In the genomic region with DNA sequence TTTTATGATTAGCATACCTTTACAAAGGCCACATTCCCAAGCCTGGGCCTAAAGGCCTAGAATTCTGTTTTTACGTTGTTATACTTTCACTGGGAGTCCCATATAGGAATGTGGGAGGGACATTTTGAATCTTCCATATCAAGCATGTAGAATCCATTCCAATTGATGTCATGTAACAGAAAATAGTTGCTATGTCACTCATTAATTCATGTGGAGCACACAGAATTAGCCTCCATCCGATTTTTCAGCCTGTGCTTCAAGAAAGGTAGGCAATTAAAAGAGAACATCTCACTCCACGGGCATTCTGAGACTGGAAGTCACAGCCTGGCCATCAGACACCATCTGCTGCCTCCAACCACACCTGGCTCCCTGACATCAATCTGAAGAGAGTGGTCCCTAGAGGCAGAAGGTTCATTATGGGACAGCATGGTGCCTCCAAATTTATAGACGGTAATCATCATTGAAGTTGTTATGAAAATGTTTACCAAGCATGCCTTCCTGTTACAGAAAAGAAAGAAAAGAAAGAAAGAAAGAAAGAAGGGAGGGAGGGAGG, we compare ENCODE assay signal across 23 mouse cellular contexts.
DNase-seq lines count a peak whose midpoint lies in the region; ATAC-seq lines count a peak whose summit lies in the region.
"Had no signal": no experiment of that assay in that cellular context is flagged by ENCODE, and none has a peak within 500 bp of the region (broad histone marks: within the 10 kb centered on the region; RNA-seq: fewer than 3 reads in every experiment).

No protein-coding gene starts in this region.

- peak; percentile 22 for DNase-seq in cerebellum, adult 11-12 months
- DNase-seq in cerebellum, postnatal 4 days (ENCODE audit: low spot score in 2 of 2) = no peak
- peak; percentile 69 for DNase-seq in R1 (ENCODE audit: low read depth, low spot score)
- peak; percentile 22 for DNase-seq in cerebellum, adult 9-10 months
- no peak for DNase-seq in lung, postnatal 36 days
- no peak for DNase-seq in kidney, adult 8-10 months
- DNase-seq in heart, adult 11 months = no peak
- DNase-seq: adrenal gland, postnatal 14 days; gastrocnemius, postnatal 25 days; kidney, adult 11 months; kidney, postnatal 10 days; layer of hippocampus, postnatal 36 days; liver; liver, postnatal 0 days; lung, postnatal 10 days; midbrain, embryonic 14.5 days; right cerebral cortex, adult 18-20 months; thymus, postnatal 14 days had no signal

- H3K9ac ChIP-seq in hindbrain, embryonic 16.5 days (ENCODE audit: low read depth, low read length) = no peak overlapping the region
- H3K9ac ChIP-seq: heart, embryonic 15.5 days; liver, postnatal 0 days had no signal

- no peaks in the 10 kb centered on the region for H3K36me3 ChIP-seq in hindbrain, embryonic 16.5 days (ENCODE audit: control insufficient read depth, insufficient read depth, low read length)
- H3K36me3 ChIP-seq: heart, embryonic 15.5 days had no signal

- 32% methylated on average over 4 of the region's 4 CpGs for WGBS in hindbrain, embryonic 16.5 days

- H3K4me2 ChIP-seq in hindbrain, embryonic 16.5 days (ENCODE audit: low read length) = no peak overlapping the region
- H3K4me2 ChIP-seq: heart, embryonic 15.5 days had no signal

- ATAC-seq in hindbrain, embryonic 16.5 days = peak; percentile 45; the same call in 1 of the 2 replicates
- ATAC-seq: activated CD4-positive, CD25-positive, alpha-beta regulatory T cell, adult 4 months; liver, postnatal 0 days had no signal

- no peaks in the 10 kb centered on the region for H3K4me1 ChIP-seq in hindbrain, embryonic 16.5 days (ENCODE audit: control insufficient read depth, insufficient read depth, low read depth, low read length)
- H3K4me1 ChIP-seq: heart, embryonic 15.5 days had no signal

- no peak overlapping the region for H3K27ac ChIP-seq in hindbrain, embryonic 16.5 days (ENCODE audit: low read depth, low read length)
- H3K27ac ChIP-seq: heart, embryonic 15.5 days; stomach, postnatal 0 days had no signal

- no peaks in the 10 kb centered on the region for H3K27me3 ChIP-seq in hindbrain, embryonic 16.5 days (replicated peaks; ENCODE audit: control insufficient read depth, insufficient read depth, low read length)
- H3K27me3 ChIP-seq: heart, embryonic 15.5 days had no signal

- H3K4me3 ChIP-seq in hindbrain, embryonic 16.5 days (ENCODE audit: low read length) = no peak overlapping the region
- H3K4me3 ChIP-seq: heart, embryonic 15.5 days; myocyte had no signal

- no peaks in the 10 kb centered on the region for H3K9me3 ChIP-seq in hindbrain, embryonic 16.5 days (ENCODE audit: control insufficient read depth, low read length)
- H3K9me3 ChIP-seq: heart, embryonic 15.5 days had no signal

Comparison
In these comparisons a context has a peak if more than half of its experiments do, and no peak if none do; other contexts are left out.
1. DNase-seq: peak in cerebellum, adult 11-12 months (single experiment), R1 (single experiment) and cerebellum, adult 9-10 months (single experiment); none in cerebellum, postnatal 4 days (0 of 2), lung, postnatal 36 days (single experiment), kidney, adult 8-10 months (0 of 2) and heart, adult 11 months (single experiment).